Mouse (Mus musculus) neural tube, embryonic 12.5 days (tissue): ENCODE data around the gene BC048679. TPM values are rescaled to one million over a fixed set of nuclear protein-coding genes. Genes with fewer than 3 reads are reported as not detected.
A peak's percentile ranks its signal among the peaks of the same experiment; 100 is the strongest.

Experiments used
- ATAC-seq: fragments of 200-750 bp; cut with Nextera tagmentation; 2 replicates; pipeline ENCODE4 v1.8.0; 2017; ENCODE audit warnings: low read depth, mild to moderate bottlenecking, moderate TSS enrichment, moderate library complexity; ENCODE audit not compliant: low FRiP score
- H3K27ac ChIP-seq: fragments of 300-500 bp; sonication (generic); 2 replicates; pipeline ENCODE4 v1.5.1; 2016
- H3K27me3 ChIP-seq: fragments of 300-500 bp; sonication (generic); replicated peaks from 2 replicates; pipeline ENCODE4 v1.6.1; 2016; ENCODE audit warnings: mild to moderate bottlenecking
- H3K36me3 ChIP-seq: fragments of 300-500 bp; sonication (generic); 2 replicates; pipeline ENCODE4 v1.6.1; 2016; ENCODE audit warnings: mild to moderate bottlenecking
- H3K4me1 ChIP-seq: fragments of 300-500 bp; sonication (generic); 2 replicates; pipeline ENCODE4 v1.6.1; 2016
- H3K4me2 ChIP-seq: fragments of 300-500 bp; sonication (generic); replicated peaks from 2 replicates; pipeline ENCODE4 v1.6.1; 2016; ENCODE audit warnings: mild to moderate bottlenecking
- H3K4me3 ChIP-seq: fragments of 300-500 bp; sonication (generic); 2 replicates; pipeline ENCODE4 v1.5.1; 2016
- H3K9ac ChIP-seq: fragments of 300-500 bp; sonication (generic); 2 replicates; pipeline ENCODE4 v1.6.1; 2016; ENCODE audit warnings: mild to moderate bottlenecking
- H3K9me3 ChIP-seq: fragments of 300-500 bp; sonication (generic); 2 replicates; pipeline ENCODE4 v1.6.1; 2016; ENCODE audit warnings: mild to moderate bottlenecking
- WGBS: fragments of 180-500 bp; shearing (Covaris S2); methylation state at CpG from one replicate; pipeline ENCODE4 v1.1.7; 2016; 5-methylcytosine and 5-hydroxymethylcytosine counted together
- microRNA counts: library from miRNA; unstranded; fragments of <30 nt; microRNA quantifications from one replicate; lab custom pipeline; 2017
- polyA plus RNA-seq: library from polyadenylated mRNA; unstranded; fragments of >200 nt; fragmentation: Nextera tagmentation; extraction: Ambion mirVana; gene quantifications from 2 replicates; pipeline ENCODE4 v1.2.1, GENCODE M21; 2016

Gene BC048679
- polyA plus RNA-seq, 1 experiment from 2014 or later, result not detected

DNA sequence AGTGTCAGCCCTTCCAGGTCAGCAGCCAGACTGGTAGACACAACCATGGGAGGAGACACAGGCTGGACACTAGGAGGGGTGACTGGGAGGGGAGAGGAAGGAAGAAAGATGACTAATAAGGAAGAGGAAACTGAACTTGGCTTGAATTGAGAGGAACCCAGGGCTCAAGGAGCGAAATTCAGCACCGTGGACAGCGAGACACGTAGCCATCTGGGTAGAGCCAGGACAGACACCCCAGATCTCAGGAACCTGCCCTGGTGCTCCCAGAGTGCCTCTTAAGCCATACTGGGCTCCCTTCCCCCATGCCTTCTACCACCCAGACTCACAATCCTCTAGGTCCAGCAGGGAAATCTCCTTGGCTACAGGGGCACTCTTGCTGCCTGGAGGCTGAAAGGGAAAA lies 34.0 kb downstream of the BC048679 start:
- Histone ChIP-seq H3K4me2 (no peak overlapping the region), H3K4me3 (no peak overlapping the region), H3K9ac (no peak overlapping the region), H3K27me3 (0 out of 2 replicates have a peak, but pooled peaks cover 2% of the 10 kb centered on the region), H3K36me3 (peaks cover 55% of the 10 kb centered on the region), H3K4me1 (no peaks in the 10 kb centered on the region), H3K9me3 (no peaks in the 10 kb centered on the region), H3K27ac (no peak overlapping the region)
- WGBS, result 13% methylated on average over 4 of the region's 4 CpGs
- ATAC-seq, result no peak

DNA sequence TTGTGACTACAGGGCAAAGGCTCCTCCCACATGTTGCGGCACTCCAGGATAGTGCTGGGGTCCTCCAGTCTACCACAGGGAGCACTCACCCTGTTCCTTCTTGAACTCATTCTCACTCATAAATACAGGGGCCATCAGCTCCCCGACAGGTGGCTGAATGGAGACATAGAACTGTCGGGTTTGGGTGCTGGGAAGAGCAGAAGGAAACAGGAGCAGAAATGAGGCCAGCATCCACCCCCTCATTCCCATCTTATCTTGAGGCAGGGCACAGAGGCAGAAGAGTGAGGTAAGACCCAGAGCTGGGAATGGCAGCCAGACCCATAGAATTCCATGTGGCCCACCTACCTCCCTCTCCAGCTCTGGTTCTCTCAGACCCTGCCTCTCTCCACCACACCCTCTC lies 35.3 kb downstream of the BC048679 start:
- Histone ChIP-seq H3K4me2 (no peak overlapping the region), H3K4me3 (no peak overlapping the region), H3K9me3 (no peaks in the 10 kb centered on the region), H3K27me3 (peaks cover 10% of the 10 kb centered on the region; the same call in 1 of the 2 replicates), H3K36me3 (peaks cover 55% of the 10 kb centered on the region), H3K9ac (no peak overlapping the region), H3K27ac (no peak overlapping the region), H3K4me1 (no peaks in the 10 kb centered on the region)
- no peak for ATAC-seq
- WGBS, result 79% methylated on average over 3 of the region's 3 CpGs

DNA sequence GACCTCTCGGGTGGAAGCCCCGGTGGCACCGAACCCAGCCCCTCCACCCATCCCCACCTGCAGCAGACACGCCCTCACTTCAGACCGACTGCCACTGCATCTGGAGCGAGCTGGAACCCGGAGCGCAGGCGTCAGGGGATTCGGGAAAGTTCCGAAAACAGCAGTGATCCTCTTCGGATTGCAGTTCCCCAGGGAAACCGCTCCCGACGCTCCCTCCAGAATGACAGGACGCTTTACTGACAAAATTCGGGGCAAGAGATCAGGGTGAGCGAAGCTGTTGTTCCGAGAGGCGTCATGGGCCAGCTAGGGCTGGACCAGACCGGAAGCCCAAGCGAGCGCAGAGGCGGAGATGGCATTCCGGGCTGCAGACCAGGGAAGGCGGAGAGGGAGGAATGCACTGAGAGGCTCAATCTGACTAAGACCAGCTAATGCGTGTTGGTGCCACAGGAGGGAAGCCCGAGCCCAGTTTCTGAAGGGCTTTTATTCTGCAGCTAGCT lies 42.9 kb downstream of the BC048679 start, which contains the start of gene Cpeb1:
Cpeb1 (minus strand) TSS at position 311 of the 497 bp plus-strand sequence.
- ATAC-seq, result peak; percentile 27; the same call in 1 of the 2 replicates
- Histone ChIP-seq H3K36me3 (no peaks in the 10 kb centered on the region), H3K4me2 (peak within 1 kb of the TSS; percentile 94), H3K27ac (no peak within 1 kb of the TSS), H3K9me3 (no peaks in the 10 kb centered on the region), H3K4me3 (peak within 1 kb of the TSS; percentile 51), H3K27me3 (peaks cover 68% of the 10 kb centered on the region), H3K4me1 (peaks cover 24% of the 10 kb centered on the region), H3K9ac (peak within 1 kb of the TSS; percentile 56)
- WGBS, result under 1% methylated on average over 28 of the region's 28 CpGs

DNA sequence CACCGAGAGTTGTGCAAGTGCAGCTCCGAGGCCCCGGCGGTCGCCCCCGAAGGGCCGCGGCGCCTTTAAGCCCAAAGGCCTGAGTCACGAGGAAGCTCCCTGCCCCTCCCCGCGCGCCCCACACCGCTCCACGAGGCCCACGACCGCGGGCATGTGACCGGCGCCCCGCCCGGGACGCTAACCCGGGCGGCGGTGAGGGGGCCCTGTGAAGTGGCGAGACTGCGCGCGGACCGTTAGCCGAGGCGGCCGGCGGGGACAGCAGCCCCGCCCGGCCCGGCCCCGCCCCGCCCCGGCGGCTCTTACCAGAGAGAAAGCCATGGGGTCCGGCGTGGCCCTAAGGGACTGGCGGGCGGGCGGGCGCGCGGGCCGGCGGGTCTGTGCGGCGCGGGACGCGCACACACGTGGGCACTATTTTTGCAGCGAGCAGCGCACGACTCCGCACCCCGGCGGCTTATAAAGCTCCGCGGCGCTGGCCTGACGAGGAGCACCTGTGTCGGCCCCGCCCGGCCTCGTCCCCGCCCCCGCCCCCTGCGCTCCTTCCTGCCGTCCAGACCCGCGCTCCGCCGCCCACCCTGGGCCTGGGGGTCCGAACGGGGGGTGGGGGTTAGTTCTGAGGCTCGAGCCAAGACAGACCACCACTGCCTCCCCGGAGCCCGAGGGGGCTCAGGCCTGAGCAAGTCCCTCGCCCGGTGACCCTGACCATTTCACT lies 43.6 kb downstream of the BC048679 start:
- 2% methylated on average over 71 of the region's 87 CpGs for WGBS
- H3K4me1 ChIP-seq, result peaks cover 24% of the 10 kb centered on the region
- peak overlapping the region; percentile 94 for H3K4me2 ChIP-seq
- no peaks in the 10 kb centered on the region for H3K9me3 ChIP-seq
- H3K4me3 ChIP-seq, result peak overlapping the region; percentile 51
- peaks cover 68% of the 10 kb centered on the region for H3K27me3 ChIP-seq
- no peaks in the 10 kb centered on the region for H3K36me3 ChIP-seq
- H3K27ac ChIP-seq, result no peak overlapping the region
- peak; percentile 65 for ATAC-seq
- H3K9ac ChIP-seq, result peak overlapping the region; percentile 56

DNA sequence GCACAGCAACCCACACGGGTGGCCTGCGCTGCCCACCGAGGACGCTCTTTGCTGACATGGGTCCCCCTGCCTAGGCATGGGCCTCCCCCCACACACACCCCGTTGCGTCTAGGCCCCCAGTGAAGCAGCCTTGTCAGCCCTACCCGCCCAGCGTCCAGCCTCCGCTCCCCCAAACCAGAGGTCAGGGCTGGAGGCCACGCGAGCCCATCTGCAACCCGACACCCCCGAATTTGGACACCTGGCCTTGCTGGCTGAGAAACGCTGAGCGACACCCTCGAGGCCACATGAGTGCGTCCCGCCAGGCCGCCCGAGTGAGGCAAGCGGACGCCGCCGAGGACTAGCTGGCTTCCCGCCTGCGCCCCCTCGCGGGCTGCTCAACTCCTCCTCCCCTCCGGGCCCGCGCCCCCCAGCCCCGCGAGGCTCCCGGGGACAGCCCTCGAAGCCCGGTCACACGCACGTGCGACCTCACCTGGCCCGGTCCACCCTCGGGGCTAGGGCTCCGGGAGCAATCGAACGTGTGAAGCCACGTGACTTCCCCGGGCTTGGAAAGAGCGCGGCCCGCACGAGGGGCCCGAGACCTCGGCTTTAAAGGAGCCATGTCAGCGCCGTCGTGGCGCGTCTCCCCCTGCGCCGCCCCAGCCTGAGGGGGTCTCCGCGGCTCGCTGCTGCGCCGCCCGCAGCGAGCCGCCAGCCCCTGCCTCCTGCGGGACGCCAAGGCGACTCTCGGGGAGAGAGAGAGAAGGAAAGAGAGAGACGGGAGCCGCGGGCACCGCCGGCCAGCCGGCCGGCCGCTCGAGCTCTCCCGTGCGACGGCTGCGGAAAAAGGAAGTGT lies 44.4 kb downstream of the BC048679 start:
- H3K27ac ChIP-seq, result no peak overlapping the region
- peak; percentile 42 for ATAC-seq
- H3K4me1 ChIP-seq, result peaks cover 24% of the 10 kb centered on the region
- peak overlapping the region; percentile 94 for H3K4me2 ChIP-seq
- no peaks in the 10 kb centered on the region for H3K9me3 ChIP-seq
- peaks cover 62% of the 10 kb centered on the region for H3K27me3 ChIP-seq
- H3K9ac ChIP-seq, result peak overlapping the region; percentile 56; the same call in 1 of the 2 replicates
- 5% methylated on average over 79 of the region's 84 CpGs for WGBS
- H3K4me3 ChIP-seq, result peak overlapping the region; percentile 51
- no peaks in the 10 kb centered on the region for H3K36me3 ChIP-seq

DNA sequence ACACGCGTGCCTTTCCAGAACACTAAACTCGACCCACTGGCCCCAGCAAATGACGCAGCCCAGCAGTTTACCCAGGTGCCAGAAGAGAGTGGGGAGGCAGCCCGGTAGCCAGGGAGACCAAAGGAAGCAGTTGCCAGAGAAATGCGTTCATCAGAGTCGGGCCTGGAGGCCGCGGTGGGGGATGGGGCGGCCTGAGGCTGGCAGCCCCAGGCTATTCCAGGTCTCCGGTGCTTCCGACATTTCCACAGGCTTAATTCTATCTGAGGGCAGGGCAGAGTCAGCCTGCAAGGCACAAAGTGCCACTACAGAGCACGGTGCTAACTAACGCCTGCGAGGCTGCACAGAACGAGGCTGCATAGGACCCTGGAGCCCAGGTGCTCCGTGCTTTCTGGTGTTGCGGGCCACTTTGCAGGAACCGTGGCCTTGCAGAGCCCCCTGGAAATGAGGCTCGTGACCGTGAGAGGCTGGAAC lies 45.1 kb downstream of the BC048679 start:
- Histone ChIP-seq H3K36me3 (no peaks in the 10 kb centered on the region), H3K27ac (no peak overlapping the region), H3K9ac (0 out of 2 replicates have a peak overlapping the region, but pooled peaks have one; percentile 5), H3K4me2 (peak overlapping the region; percentile 94), H3K9me3 (no peaks in the 10 kb centered on the region), H3K27me3 (peaks cover 58% of the 10 kb centered on the region), H3K4me3 (peak overlapping the region; percentile 51; the same call in 1 of the 2 replicates), H3K4me1 (peaks cover 24% of the 10 kb centered on the region)
- peak; percentile 42 for ATAC-seq
- 5% methylated on average over 21 of the region's 21 CpGs for WGBS

MicroRNA genes within 50 kb of the gene (microRNA counts, 519-probe panel; counts per million panel counts)
- microRNA mmu-miR-1839-3p (lab: Ali Mortazavi, UCI) (342 counts per million, percentile 67 among the panel's probes with 10 or more counts), microRNA mmu-miR-1839-5p (lab: Ali Mortazavi, UCI) (2,130 counts per million, percentile 69 among the panel's probes with 10 or more counts)

Other genes starting within 250 kb of the BC048679 start
- gene Rps17, start 153.0 kb downstream of the BC048679 start, polyA plus RNA-seq, result 837 and 850 TPM in 2 replicates
- 1.9 and 4.0 TPM in 2 replicates for gene Cpeb1, start 42.8 kb downstream of the BC048679 start, polyA plus RNA-seq
- 88.5 and 89.7 TPM in 2 replicates for gene Ap3b2, start 4.4 kb downstream of the BC048679 start, polyA plus RNA-seq
- 0.14 and 0.18 TPM in 2 replicates for gene Fsd2, start 68.7 kb upstream of the BC048679 start, polyA plus RNA-seq
- 5.9 and 7.5 TPM in 2 replicates for gene Whamm, start 73.0 kb upstream of the BC048679 start, polyA plus RNA-seq
- 21.9 and 24.7 TPM in 2 replicates for gene Homer2, start 209.2 kb upstream of the BC048679 start, polyA plus RNA-seq